Mouse (Mus musculus) liver, adult (tissue): ENCODE results near the gene Macf1.

Experiments used
- GATA4 ChIP-seq: IDR thresholded peaks from 2 replicates; pipeline ENCODE4 v1.6.1; 2014; ENCODE audit warnings: mild to moderate bottlenecking, low read length; ENCODE audit not compliant: insufficient replicate concordance

Gene Macf1

GRCm38 (mm10) chr4:123515673-123516072 is 168.5 kb downstream of the Macf1 start:
- TF ChIP-seq GATA4, result no peak

GRCm38 (mm10) chr4:123510201-123510600 is 174.0 kb downstream of the Macf1 start:
- TF ChIP-seq GATA4, result no peak

GRCm38 (mm10) chr4:123489086-123489485 is 195.1 kb downstream of the Macf1 start:
- TF ChIP-seq GATA4, result peak; percentile 71; the same call in 1 of the 2 replicates

- TF ChIP-seq GATA4, result no peak
These were observed 204.2 kb downstream of the Macf1 start for GRCm38 (mm10) chr4:123479991-123480390.

- no peak for TF ChIP-seq GATA4
These were observed 205.3 kb downstream of the Macf1 start for GRCm38 (mm10) chr4:123478655-123479433.

- TF ChIP-seq GATA4, result peak; percentile 55; the same call in 1 of the 2 replicates
These were observed 218.4 kb downstream of the Macf1 start for GRCm38 (mm10) chr4:123465799-123466198.

GRCm38 (mm10) chr4:123460595-123461272 is 223.4 kb downstream of the Macf1 start:
- TF ChIP-seq GATA4, result no peak

GRCm38 (mm10) chr4:123454871-123455640 is 229.1 kb downstream of the Macf1 start:
- no peak for TF ChIP-seq GATA4

GRCm38 (mm10) chr4:123453729-123454128 is 230.4 kb downstream of the Macf1 start:
- TF ChIP-seq GATA4, result no peak

GRCm38 (mm10) chr4:123451991-123452390 is 232.2 kb downstream of the Macf1 start:
- no peak for TF ChIP-seq GATA4

- no peak for TF ChIP-seq GATA4
These were observed 234.9 kb downstream of the Macf1 start for GRCm38 (mm10) chr4:123449304-123449703.

GRCm38 (mm10) chr4:123448015-123448414 is 236.1 kb downstream of the Macf1 start:
- no peak for TF ChIP-seq GATA4

- no peak for TF ChIP-seq GATA4
These were observed 236.9 kb downstream of the Macf1 start for GRCm38 (mm10) chr4:123447251-123447650.

GRCm38 (mm10) chr4:123446754-123447153 is 237.4 kb downstream of the Macf1 start:
- TF ChIP-seq GATA4, result no peak

GRCm38 (mm10) chr4:123438414-123438813 is 245.7 kb downstream of the Macf1 start:
- no peak for TF ChIP-seq GATA4

GRCm38 (mm10) chr4:123433171-123433570 is 251.0 kb downstream of the Macf1 start:
- no peak for TF ChIP-seq GATA4

- no peak for TF ChIP-seq GATA4
These were observed 252.2 kb downstream of the Macf1 start for GRCm38 (mm10) chr4:123431936-123432335.
